Mouse (Mus musculus): Measurements from ENCODE around the gene Cnbd2. TPM values are rescaled to one million over a fixed set of nuclear protein-coding genes. Genes with fewer than 3 reads are reported as not detected.
A peak's percentile ranks its signal among the peaks of the same experiment; 100 is the strongest.

Gene Cnbd2
- polyA plus RNA-seq, 1 experiment from 2014 or later = 6.3 TPM

- no peak; the same call in 1 of the 2 replicates for ATAC-seq (ENCODE audit: low FRiP score, low TSS enrichment)
- no peak for TF ChIP-seq EP300 (optimal IDR thresholded peaks at IDR 0.05)
- TF ChIP-seq CTCF (IDR thresholded peaks at IDR 0.05; ENCODE audit: low read depth) = no peak; the same call in 1 of the 2 replicates
These were observed 30.9 kb upstream of the Cnbd2 start for GRCm38 (mm10) chr2:156281227-156281626.

GRCm38 (mm10) chr2:156285161-156285560, 26.9 kb upstream of the Cnbd2 start:
- no peak for DNase-seq (ENCODE audit: low spot score)
- no peak overlapping the region for H3K4me3 ChIP-seq (ENCODE audit: low read depth, low read length)
- WGBS = 77% methylated on average over 2 of the region's 2 CpGs
- no peaks in the 10 kb centered on the region for H3K9me3 ChIP-seq (ENCODE audit: control insufficient read depth, low read length)
- no peak overlapping the region for H3K27ac ChIP-seq (replicated peaks)
- no peak for TF ChIP-seq CTCF (IDR thresholded peaks at IDR 0.05; ENCODE audit: low read depth)
- no peak for ATAC-seq (ENCODE audit: low FRiP score, low TSS enrichment)
- H3K36me3 ChIP-seq (ENCODE audit: control insufficient read depth, insufficient read depth, low read length) = peaks cover 5% of the 10 kb centered on the region
- no peak overlapping the region for H3K9ac ChIP-seq (ENCODE audit: low read length)
- no peaks in the 10 kb centered on the region for H3K4me1 ChIP-seq (replicated peaks; ENCODE audit: control insufficient read depth, insufficient read depth)
- no peaks in the 10 kb centered on the region for H3K27me3 ChIP-seq (ENCODE audit: control insufficient read depth, insufficient read depth, low read length)
- no peak overlapping the region for H3K4me2 ChIP-seq (replicated peaks; ENCODE audit: low read depth)

More at GRCm38 (mm10) chr2:156281227-156281626, 30.9 kb upstream of the Cnbd2 start:
- no peak overlapping the region for H3K4me3 ChIP-seq (ENCODE audit: low read depth, low read length)
- H3K27me3 ChIP-seq (ENCODE audit: control insufficient read depth, insufficient read depth, low read length) = no peaks in the 10 kb centered on the region
- peaks cover 4% of the 10 kb centered on the region for H3K36me3 ChIP-seq (ENCODE audit: control insufficient read depth, insufficient read depth, low read length)
- H3K27ac ChIP-seq (replicated peaks) = no peak overlapping the region
- no peak for DNase-seq (ENCODE audit: low spot score)
- H3K4me1 ChIP-seq (replicated peaks; ENCODE audit: control insufficient read depth, insufficient read depth) = 0 out of 2 replicates have a peak, but pooled peaks cover 3% of the 10 kb centered on the region
- H3K9ac ChIP-seq (ENCODE audit: low read length) = no peak overlapping the region
- WGBS = 66% methylated on average over 4 of the region's 4 CpGs
- H3K4me2 ChIP-seq (replicated peaks; ENCODE audit: low read depth) = no peak overlapping the region
- H3K9me3 ChIP-seq (ENCODE audit: control insufficient read depth, low read length) = no peaks in the 10 kb centered on the region

DNA sequence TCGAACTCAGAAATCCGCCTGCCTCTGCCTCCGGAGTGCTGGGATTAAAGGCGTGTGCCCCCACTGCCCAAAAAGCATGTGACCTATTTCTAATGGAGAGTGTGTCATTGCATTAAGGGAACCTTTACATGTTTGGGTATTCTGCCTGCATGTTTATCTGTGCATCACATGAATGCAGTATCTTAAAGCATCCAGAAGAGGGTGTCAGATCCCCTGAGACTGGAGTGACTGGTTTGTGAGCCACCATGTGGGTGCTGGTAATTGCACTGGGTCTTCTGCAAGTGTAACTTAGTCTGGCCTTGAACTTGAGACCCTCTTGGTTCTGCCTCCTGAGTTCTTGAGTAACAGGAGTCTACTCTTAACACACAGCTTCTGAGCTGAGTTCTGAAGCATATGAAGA, 25.4 kb upstream of the Cnbd2 start:
- Histone ChIP-seq H3K9ac (ENCODE audit: low read length) (no peak overlapping the region), H3K27me3 (ENCODE audit: control insufficient read depth, insufficient read depth, low read length) (no peaks in the 10 kb centered on the region), H3K36me3 (ENCODE audit: control insufficient read depth, insufficient read depth, low read length) (peaks cover 3% of the 10 kb centered on the region; the same call in 1 of the 2 replicates), H3K4me3 (ENCODE audit: low read depth, low read length) (no peak overlapping the region), H3K27ac (replicated peaks) (no peak overlapping the region), H3K4me1 (replicated peaks; ENCODE audit: control insufficient read depth, insufficient read depth) (no peaks in the 10 kb centered on the region), H3K4me2 (replicated peaks; ENCODE audit: low read depth) (no peak overlapping the region), H3K9me3 (ENCODE audit: control insufficient read depth, low read length) (no peaks in the 10 kb centered on the region)
- peak; percentile 22; the same call in 1 of the 2 replicates for TF ChIP-seq CTCF (IDR thresholded peaks at IDR 0.05; ENCODE audit: low read depth)
- TF ChIP-seq EP300 (optimal IDR thresholded peaks at IDR 0.05) = no peak
- ATAC-seq (ENCODE audit: low FRiP score, low TSS enrichment) (no peak), DNase-seq (ENCODE audit: low spot score) (no peak)
- WGBS = 100% methylated on average over 4 of the region's 4 CpGs

DNA sequence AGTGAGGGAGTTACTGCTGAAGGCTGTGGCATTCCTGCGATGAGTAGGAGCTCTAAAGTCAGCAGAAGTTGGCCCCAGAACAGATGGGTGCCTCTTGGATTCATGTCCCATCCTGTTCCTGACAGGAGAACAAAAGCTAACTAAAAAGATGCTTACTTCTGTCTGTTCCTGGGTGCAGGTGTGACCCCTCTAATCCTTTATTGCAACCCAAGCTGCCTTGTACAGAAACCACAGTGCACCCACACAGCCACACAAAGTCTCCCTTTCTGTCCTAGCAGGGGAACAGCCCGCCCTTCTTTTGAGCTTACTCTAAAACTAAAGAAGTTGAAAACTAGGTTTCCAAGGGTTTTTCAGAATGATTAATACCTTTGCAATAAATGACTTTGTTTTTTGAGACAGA, 23.9 kb upstream of the Cnbd2 start:
- Histone ChIP-seq H3K36me3 (ENCODE audit: control insufficient read depth, insufficient read depth, low read length) (0 out of 2 replicates have a peak, but pooled peaks cover 8% of the 10 kb centered on the region), H3K27me3 (ENCODE audit: control insufficient read depth, insufficient read depth, low read length) (no peaks in the 10 kb centered on the region), H3K9ac (ENCODE audit: low read length) (no peak overlapping the region), H3K4me3 (ENCODE audit: low read depth, low read length) (no peak overlapping the region), H3K4me2 (replicated peaks; ENCODE audit: low read depth) (no peak overlapping the region), H3K9me3 (ENCODE audit: control insufficient read depth, low read length) (no peaks in the 10 kb centered on the region), H3K27ac (replicated peaks) (no peak overlapping the region), H3K4me1 (replicated peaks; ENCODE audit: control insufficient read depth, insufficient read depth) (no peaks in the 10 kb centered on the region)
- no peak for TF ChIP-seq CTCF (IDR thresholded peaks at IDR 0.05; ENCODE audit: low read depth)
- no peak for TF ChIP-seq EP300 (optimal IDR thresholded peaks at IDR 0.05)
- 74% methylated on average over 2 of the region's 2 CpGs for whole genome bisulfite sequencing
- ATAC-seq (ENCODE audit: low FRiP score, low TSS enrichment) (no peak), DNase-seq (ENCODE audit: low spot score) (no peak)

DNA sequence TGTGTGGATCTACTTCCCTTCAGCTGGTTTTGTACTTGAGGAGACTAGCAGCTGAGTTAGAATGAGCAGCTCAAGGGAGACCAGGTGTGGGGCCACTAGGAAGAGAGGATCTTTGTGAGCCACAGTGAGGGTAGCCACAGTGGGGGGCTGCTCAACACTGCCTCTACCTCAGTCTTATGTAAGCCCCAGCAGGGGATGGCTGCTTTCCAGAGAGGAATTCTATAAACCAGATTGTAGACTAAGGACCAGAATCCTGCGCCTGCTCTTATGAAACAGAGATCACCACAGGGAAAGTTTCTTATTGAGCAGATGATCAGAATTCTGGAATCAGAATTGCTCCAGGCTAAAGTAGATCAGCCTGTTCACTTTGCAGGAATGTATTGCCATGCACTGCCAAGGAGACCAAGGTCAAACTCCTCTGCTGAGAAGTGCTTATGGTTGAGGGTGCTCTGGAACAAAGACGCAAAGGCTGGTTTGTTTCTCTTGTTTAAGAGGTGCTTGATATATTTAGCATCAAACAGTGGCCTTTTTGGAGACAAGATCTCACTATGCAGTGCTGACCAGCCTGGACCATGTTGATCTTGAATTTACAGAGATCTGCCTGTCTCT, 22.4 kb upstream of the Cnbd2 start:
- no peak overlapping the region for H3K4me2 ChIP-seq (replicated peaks; ENCODE audit: low read depth)
- no peak for ATAC-seq (ENCODE audit: low FRiP score, low TSS enrichment)

DNA sequence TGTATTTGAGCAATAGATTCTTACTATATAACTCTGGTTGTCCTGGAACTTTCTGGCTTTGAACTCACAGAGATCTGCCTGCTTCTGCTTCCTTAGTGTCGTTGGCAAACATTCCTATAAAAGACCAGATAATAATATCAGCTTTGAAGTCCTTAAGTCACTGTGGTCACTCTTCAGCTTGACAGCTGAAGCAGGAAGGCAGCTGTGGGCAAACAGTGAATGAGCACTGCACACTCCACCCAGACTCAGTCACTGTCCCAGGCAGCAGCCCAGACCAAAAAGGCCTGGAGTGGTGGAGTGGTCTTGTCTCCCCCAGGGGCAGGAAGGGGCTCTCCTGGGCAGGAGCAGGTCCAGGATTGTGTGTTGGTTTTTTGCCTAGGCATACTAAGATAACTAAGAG, 20.1 kb upstream of the Cnbd2 start:
- Histone ChIP-seq H3K27me3 (ENCODE audit: control insufficient read depth, insufficient read depth, low read length) (no peaks in the 10 kb centered on the region), H3K9me3 (ENCODE audit: control insufficient read depth, low read length) (no peaks in the 10 kb centered on the region), H3K4me3 (ENCODE audit: low read depth, low read length) (no peak overlapping the region), H3K9ac (ENCODE audit: low read length) (no peak overlapping the region), H3K4me2 (replicated peaks; ENCODE audit: low read depth) (no peak overlapping the region), H3K27ac (replicated peaks) (no peak overlapping the region), H3K4me1 (replicated peaks; ENCODE audit: control insufficient read depth, insufficient read depth) (no peaks in the 10 kb centered on the region), H3K36me3 (ENCODE audit: control insufficient read depth, insufficient read depth, low read length) (peaks cover 8% of the 10 kb centered on the region; the same call in 1 of the 2 replicates)
- DNase-seq (ENCODE audit: low spot score) (no peak), ATAC-seq (ENCODE audit: low FRiP score, low TSS enrichment) (no peak)
- TF ChIP-seq CTCF (IDR thresholded peaks at IDR 0.05; ENCODE audit: low read depth) (no peak), EP300 (optimal IDR thresholded peaks at IDR 0.05) (no peak)
- 91% methylated on average over 1 of the region's 1 CpGs for WGBS

More for the DNA sequence above, 22.4 kb upstream of the Cnbd2 start:
- Histone ChIP-seq H3K9ac (ENCODE audit: low read length) (no peak overlapping the region), H3K27ac (replicated peaks) (no peak overlapping the region), H3K27me3 (ENCODE audit: control insufficient read depth, insufficient read depth, low read length) (no peaks in the 10 kb centered on the region), H3K4me3 (ENCODE audit: low read depth, low read length) (no peak overlapping the region), H3K4me1 (replicated peaks; ENCODE audit: control insufficient read depth, insufficient read depth) (no peaks in the 10 kb centered on the region), H3K36me3 (ENCODE audit: control insufficient read depth, insufficient read depth, low read length) (0 out of 2 replicates have a peak, but pooled peaks cover 8% of the 10 kb centered on the region), H3K9me3 (ENCODE audit: control insufficient read depth, low read length) (no peaks in the 10 kb centered on the region)
- TF ChIP-seq EP300 (optimal IDR thresholded peaks at IDR 0.05) (no peak), CTCF (IDR thresholded peaks at IDR 0.05; ENCODE audit: low read depth) (no peak)
- 89% methylated on average over 2 of the region's 2 CpGs for WGBS
- DNase-seq (ENCODE audit: low spot score) = no peak
